Mouse (Mus musculus): Measurements from ENCODE around the gene Rab36. TPM values are rescaled to one million over a fixed set of nuclear protein-coding genes. Genes with fewer than 3 reads are reported as not detected.

Rab36 gene
- 24.3 and 26.3 TPM in 2 replicates for polyA plus RNA-seq (2012; rRNA removed)

DNA sequence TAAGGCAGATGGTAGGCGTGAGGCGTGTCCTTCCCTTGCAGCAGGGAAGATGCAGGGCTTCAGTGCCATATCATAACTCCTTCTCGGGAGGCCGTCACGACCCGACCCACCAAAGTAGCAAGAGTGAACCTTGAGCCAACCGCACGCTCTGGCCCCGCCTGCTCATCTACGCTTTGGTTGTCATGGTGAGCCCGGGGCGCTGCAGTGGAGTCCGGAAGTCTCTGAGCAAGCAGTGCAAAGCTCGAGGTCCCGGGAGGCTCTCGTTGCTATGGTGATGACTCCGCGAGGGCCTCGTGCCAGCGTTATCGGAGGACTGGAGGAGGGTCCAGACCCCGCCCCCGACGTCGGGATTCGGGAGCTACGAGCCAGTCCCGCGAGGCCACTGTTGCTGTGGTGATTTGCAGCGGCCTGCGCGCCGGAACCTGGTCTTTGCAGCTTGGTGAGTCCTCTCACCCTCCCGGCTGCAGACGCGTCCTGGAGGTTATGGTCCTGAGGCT is at the start of gene Rab36:
TSS of gene Rab36 (plus strand) at position 176 of the 497 bp plus-strand sequence.
- DNase-seq (ENCODE audit: low read depth) = peak; percentile 98
- no peak for TF ChIP-seq CTCF (IDR thresholded peaks at IDR 0.05; ENCODE audit: borderline replicate concordance, extremely low read depth, insufficient read depth, insufficient read length)
- no peak for TF ChIP-seq POLR2A (IDR thresholded peaks at IDR 0.05; ENCODE audit: borderline replicate concordance, extremely low read depth, insufficient read depth, insufficient read length, poor library complexity, severe bottlenecking)

DNA sequence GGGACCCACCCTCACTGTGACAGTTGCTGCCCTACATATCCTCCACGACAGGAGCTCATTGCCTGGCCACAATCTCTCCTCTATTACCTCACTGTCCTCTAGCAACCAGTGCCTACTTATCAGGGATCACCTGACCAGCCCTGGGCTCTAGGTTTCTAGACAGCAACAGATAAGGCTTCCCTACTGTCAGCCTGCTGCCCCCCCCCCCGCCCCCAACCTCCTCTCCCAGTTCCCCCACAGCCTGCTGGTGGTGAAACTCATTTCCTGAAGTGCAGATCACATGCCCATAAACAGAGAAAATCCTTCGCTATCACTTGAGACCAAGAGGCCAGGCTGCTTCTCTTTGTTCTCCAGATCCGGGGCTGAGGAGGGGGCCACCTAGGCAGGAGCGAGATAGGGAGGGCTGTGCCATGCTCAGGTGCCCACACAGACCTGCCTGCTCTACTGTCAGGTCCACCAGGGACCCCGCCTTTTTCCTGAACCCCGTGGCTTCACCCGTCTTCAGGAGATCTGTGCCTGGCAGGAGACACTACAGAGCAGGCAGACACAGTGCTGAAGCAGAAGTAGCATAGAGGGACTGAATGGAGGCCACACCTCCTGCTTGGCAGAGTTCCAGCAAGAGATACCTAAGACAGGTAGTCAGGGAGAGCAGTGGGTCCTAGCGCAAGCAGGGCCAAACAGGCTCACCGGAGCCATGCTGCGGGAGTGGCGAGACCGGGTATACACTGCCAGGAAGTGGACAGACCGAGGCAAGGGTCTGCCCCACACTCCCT is 49.0 kb upstream of the Rab36 start:
- no peak for DNase-seq (ENCODE audit: low read depth)
- TF ChIP-seq CTCF (IDR thresholded peaks at IDR 0.05; ENCODE audit: borderline replicate concordance, extremely low read depth, insufficient read depth, insufficient read length) (no peak), POLR2A (IDR thresholded peaks at IDR 0.05; ENCODE audit: borderline replicate concordance, extremely low read depth, insufficient read depth, insufficient read length, poor library complexity, severe bottlenecking) (no peak)

DNA sequence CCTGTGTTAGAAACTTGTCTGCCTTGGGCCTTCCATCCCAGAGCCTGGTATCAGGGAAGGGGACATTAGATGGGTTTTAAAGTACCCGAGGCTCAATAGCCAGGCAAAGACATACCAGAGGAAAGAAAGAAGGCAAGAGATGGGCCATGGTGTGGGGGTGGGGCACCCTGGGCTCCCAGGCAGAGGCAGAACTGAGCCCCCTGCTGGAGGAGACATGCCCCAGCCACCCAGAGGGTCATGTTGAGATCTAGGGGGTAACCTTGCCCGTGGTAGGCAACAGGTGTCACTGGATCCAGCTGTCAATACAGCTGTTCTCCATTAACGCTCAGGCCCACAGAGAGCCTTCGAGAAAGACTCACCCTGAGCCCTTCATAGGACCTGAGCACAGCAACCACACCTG is 47.0 kb upstream of the Rab36 start:
- TF ChIP-seq POLR2A (IDR thresholded peaks at IDR 0.05; ENCODE audit: borderline replicate concordance, extremely low read depth, insufficient read depth, insufficient read length, poor library complexity, severe bottlenecking) = no peak
- 0 out of 2 replicates have a peak, but pooled peaks have one; percentile 17 for TF ChIP-seq CTCF (IDR thresholded peaks at IDR 0.05; ENCODE audit: borderline replicate concordance, extremely low read depth, insufficient read depth, insufficient read length)

DNA sequence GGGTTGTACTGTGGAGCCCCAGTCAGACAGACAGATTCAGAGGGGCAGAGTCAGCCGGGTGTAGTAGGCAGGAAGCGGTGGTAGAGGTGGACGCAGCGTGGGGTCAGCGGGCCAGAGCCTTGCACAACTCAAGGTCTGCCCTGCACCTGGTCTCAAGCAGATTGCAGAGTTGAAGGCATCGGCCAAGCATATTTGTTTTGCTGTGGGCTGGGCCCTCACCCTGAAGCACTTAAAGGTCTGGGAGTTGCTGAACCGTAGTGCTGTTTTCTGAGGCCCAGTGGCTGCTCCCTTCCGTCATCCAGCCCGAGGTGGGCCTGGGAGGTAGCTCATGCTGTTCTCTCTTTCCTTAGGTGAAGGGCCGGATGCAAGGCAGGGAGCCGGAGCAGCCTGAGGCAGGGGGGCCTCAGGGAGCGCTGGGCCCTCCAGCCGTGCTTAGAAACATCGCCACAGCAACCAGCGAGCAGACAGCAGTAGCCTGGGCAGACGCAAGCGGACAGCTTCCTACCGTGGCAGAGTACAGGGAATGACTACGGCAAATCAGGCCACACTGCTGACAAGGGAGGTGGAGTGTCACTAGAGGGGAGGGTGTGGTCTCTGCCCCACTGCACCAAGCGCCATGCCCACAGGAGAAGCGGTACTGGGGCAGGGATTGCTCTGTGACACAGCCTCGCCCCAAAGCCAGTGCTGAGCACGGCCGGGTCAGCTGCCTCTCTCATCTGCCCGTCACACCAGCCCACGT is 46.1 kb upstream of the Rab36 start:
- TF ChIP-seq CTCF (IDR thresholded peaks at IDR 0.05; ENCODE audit: borderline replicate concordance, extremely low read depth, insufficient read depth, insufficient read length) (no peak), POLR2A (IDR thresholded peaks at IDR 0.05; ENCODE audit: borderline replicate concordance, extremely low read depth, insufficient read depth, insufficient read length, poor library complexity, severe bottlenecking) (no peak)
- no peak for DNase-seq (ENCODE audit: low read depth)

More for the DNA sequence above, 47.0 kb upstream of the Rab36 start:
- no peak for DNase-seq (ENCODE audit: low read depth)

DNA sequence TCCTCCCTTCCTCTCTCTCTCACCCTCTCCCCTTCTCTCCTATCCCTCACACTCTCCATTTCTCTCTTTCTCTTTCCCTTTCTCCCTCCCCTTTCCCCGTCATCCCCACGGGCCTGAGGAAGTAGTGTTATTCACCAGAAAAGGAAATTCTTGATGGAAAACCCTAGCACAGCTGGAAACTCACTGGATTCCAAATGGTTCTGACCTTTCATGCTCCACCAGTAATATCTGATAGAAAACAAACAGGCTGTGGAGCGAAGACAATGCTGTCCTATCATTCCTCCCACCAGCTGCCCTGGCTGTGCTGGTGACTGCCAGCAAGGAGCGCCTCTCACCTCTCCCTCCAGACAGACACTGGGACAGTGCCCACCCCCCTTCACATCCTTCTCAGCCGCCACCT is 42.0 kb upstream of the Rab36 start:
- TF ChIP-seq CTCF (IDR thresholded peaks at IDR 0.05; ENCODE audit: borderline replicate concordance, extremely low read depth, insufficient read depth, insufficient read length) (no peak), POLR2A (IDR thresholded peaks at IDR 0.05; ENCODE audit: borderline replicate concordance, extremely low read depth, insufficient read depth, insufficient read length, poor library complexity, severe bottlenecking) (no peak)
- DNase-seq (ENCODE audit: low read depth) = peak; percentile 47

DNA sequence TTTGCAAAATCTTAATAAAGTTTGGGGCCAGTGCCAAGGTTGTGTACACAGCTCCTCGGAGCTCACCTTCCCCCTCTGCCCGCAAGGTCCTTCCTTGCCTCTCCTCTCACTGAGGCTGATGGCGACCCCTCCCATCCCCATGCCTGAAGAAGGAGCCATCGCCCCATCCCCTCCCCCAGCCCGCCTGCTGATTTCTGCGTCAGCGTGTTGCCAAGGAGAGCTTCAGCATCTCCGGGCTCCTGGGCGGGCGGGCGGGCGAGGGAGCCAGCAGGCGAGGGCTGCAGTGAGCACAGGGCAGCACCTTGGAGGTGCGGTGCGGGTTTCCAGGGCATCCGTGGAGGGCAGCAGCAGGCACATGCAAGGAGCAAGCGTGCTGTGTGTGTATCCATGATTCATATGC is 41.5 kb upstream of the Rab36 start:
- no peak for TF ChIP-seq CTCF (IDR thresholded peaks at IDR 0.05; ENCODE audit: borderline replicate concordance, extremely low read depth, insufficient read depth, insufficient read length)
- DNase-seq (ENCODE audit: low read depth) = peak; percentile 79

DNA sequence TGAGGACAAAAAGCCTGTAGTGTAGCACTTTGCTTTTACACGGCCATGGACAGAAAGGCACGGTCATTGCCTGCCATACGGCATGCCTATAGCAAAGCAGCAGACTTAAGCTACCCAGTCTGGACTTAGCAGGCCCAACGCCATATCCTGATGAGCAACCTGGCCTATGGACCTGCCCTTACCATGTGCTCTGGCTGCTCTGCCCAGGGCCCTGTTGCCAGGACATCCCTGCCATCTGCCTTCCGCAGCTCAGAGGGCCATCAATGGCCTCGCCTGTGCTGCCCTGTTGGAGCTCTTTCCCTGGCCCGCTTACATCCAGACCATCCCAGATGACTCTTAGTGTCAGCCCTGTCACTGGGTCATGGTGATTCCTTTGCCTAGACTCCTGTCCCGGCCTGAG is 35.5 kb upstream of the Rab36 start:
- TF ChIP-seq CTCF (IDR thresholded peaks at IDR 0.05; ENCODE audit: borderline replicate concordance, extremely low read depth, insufficient read depth, insufficient read length) (no peak), POLR2A (IDR thresholded peaks at IDR 0.05; ENCODE audit: borderline replicate concordance, extremely low read depth, insufficient read depth, insufficient read length, poor library complexity, severe bottlenecking) (no peak)
- no peak for DNase-seq (ENCODE audit: low read depth)

DNA sequence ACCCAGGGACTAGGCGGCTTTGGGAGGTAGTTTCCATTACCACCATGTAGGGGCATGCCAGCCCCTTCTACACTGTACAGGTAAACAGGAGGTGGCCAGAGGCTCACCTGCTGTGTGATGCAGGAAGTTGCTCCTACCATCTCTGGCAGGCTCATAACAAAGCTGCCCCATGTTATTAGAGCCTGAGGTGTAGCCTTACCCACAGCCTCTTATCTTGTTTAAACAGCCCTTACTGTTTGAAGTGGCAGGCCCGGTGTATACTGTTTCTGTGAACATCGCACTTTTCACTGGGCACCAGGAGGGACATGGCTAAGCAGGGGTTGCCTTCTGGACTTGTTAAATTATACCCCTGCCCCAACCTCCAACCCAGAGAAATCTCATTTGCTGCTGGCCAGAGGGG is 32.8 kb upstream of the Rab36 start:
- TF ChIP-seq POLR2A (IDR thresholded peaks at IDR 0.05; ENCODE audit: borderline replicate concordance, extremely low read depth, insufficient read depth, insufficient read length, poor library complexity, severe bottlenecking) (no peak), CTCF (IDR thresholded peaks at IDR 0.05; ENCODE audit: borderline replicate concordance, extremely low read depth, insufficient read depth, insufficient read length) (no peak)
- DNase-seq (ENCODE audit: low read depth) = no peak

DNA sequence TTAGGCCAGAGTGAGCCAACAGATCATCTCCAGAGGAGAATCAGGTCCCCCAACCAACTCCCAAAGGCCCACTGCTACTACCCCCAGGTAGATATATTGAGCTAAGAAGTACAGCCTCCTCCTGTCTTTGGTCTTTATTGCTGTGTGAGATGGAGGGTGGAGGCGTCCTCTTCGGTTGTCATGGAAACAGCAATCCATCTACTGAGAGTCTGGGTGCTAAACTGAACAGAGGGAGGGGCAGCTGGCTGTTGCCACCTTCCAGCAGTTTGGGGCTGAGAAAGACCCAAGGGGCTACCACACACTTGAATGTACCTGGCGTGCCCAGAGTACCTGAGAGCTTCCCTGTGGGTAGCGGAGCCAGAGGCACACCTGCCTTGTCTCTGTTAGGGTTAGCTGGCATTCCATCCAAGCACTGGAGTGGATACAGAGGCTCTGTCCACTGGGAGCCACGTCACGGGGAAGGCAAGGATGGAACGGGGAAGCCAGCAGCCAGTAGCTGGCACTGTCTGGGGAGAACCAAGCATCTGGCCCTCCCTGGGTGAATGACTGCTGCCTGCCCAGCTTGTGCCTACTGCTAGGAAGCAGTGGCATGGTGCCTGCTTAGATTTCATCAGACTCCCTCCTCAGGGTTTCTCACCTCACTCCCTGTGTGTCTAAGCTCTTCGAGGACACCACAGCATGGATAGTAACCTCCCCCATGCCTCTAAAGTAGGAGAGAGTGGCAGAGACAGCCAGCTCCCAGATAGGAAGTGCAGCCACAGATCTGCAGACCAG is 29.8 kb upstream of the Rab36 start:
- TF ChIP-seq CTCF (IDR thresholded peaks at IDR 0.05; ENCODE audit: borderline replicate concordance, extremely low read depth, insufficient read depth, insufficient read length) (no peak), POLR2A (IDR thresholded peaks at IDR 0.05; ENCODE audit: borderline replicate concordance, extremely low read depth, insufficient read depth, insufficient read length, poor library complexity, severe bottlenecking) (no peak)
- DNase-seq (ENCODE audit: low read depth) = peak; percentile 53

DNA sequence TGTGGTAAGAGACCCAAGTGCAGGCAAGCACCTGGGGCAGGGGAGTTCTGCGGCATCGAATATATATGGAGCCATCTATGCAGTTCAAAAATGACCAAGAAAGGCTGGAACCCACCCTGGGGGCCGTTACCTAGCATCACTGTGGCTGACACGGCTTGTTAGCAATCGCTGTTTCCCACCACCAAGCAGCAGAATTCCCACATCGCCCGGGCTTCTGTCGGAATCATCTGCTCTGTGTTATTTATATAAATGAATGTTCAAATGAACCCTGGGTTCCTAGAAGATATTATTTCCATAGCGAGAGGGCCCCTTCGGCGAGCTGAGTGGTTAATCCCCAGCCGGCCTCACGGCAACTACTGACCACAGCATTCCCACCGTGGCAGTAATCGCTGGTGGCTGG is 26.2 kb upstream of the Rab36 start:
- TF ChIP-seq CTCF (IDR thresholded peaks at IDR 0.05; ENCODE audit: borderline replicate concordance, extremely low read depth, insufficient read depth, insufficient read length) (no peak), POLR2A (IDR thresholded peaks at IDR 0.05; ENCODE audit: borderline replicate concordance, extremely low read depth, insufficient read depth, insufficient read length, poor library complexity, severe bottlenecking) (no peak)
- DNase-seq (ENCODE audit: low read depth) = no peak

DNA sequence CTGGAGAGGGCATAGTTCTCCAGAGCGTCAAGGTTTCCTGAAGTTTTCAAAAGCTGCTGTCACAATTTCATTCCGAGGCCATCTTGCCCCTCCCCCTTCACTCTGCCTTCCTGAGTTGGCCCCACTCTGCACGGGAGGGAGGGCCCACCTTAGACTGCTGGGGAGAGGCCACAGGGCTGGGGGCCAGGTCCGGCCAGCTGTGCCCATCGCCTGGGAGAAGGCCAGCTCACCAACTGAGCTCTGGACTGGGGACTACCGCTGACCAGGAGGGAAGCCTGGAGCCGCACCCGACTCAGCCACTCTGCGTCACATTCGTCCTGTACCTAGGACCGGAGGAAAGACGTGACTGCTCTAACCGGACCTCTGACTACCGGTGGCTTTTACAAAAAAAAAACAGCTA is 21.4 kb upstream of the Rab36 start:
- TF ChIP-seq CTCF (IDR thresholded peaks at IDR 0.05; ENCODE audit: borderline replicate concordance, extremely low read depth, insufficient read depth, insufficient read length) (no peak), POLR2A (IDR thresholded peaks at IDR 0.05; ENCODE audit: borderline replicate concordance, extremely low read depth, insufficient read depth, insufficient read length, poor library complexity, severe bottlenecking) (no peak)
- DNase-seq (ENCODE audit: low read depth) = no peak
